ENCODE assay signal across 8 mouse cellular contexts in the genomic region with DNA sequence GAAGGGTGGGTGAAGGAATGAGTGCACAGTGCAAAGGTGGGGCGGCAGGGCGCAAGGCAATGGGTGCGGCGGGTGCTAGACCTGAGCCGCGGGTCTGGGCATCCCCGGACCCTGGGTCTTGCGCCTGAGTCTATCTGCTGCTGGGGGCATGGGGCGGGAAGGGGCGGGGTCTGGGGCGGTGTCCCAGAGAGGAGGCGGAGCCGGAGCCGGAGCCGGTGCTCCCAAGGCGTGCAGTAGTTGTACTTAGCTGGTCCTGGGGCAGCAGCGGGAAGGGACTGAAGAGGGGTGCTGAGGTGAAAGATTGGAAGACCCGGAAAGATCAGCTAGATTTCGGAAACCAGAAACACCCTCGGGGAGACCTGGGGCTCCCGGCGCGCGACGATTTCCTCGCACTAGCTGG. TPM values are rescaled to one million over a fixed set of nuclear protein-coding genes. Genes with fewer than 3 reads are reported as not detected.
DNase-seq lines count a peak whose midpoint lies in the region; ATAC-seq lines count a peak whose summit lies in the region.

A gene (plus strand): TSS at position 245 of the 400 bp plus-strand sequence.

- peaks cover 31% of the 10 kb centered on the region for H3K27me3 ChIP-seq in forebrain, embryonic 11.5 days (ENCODE audit: control insufficient read depth, insufficient read depth, low read length)
- peaks cover 71% of the 10 kb centered on the region for H3K27me3 ChIP-seq in midbrain, embryonic 10.5 days (ENCODE audit: low read depth, poor library complexity, severe bottlenecking)

- peak within 1 kb of the TSS; percentile 40 for H3K4me3 ChIP-seq in forebrain, embryonic 11.5 days (ENCODE audit: low read depth, low read length)
- peak within 1 kb of the TSS; percentile 60 for H3K4me3 ChIP-seq in midbrain, embryonic 10.5 days

- H3K27ac ChIP-seq in forebrain, embryonic 11.5 days (ENCODE audit: low read depth, low read length), result no peak within 1 kb of the TSS
- H3K27ac ChIP-seq in midbrain, embryonic 10.5 days (replicated peaks), result no peak within 1 kb of the TSS

- no peaks in the 10 kb centered on the region for H3K36me3 ChIP-seq in forebrain, embryonic 11.5 days (ENCODE audit: control insufficient read depth, insufficient read depth, low read length)
- no peaks in the 10 kb centered on the region for H3K36me3 ChIP-seq in midbrain, embryonic 10.5 days

- peak within 1 kb of the TSS; percentile 83 for H3K4me2 ChIP-seq in forebrain, embryonic 11.5 days (ENCODE audit: low read depth, low read length, severe bottlenecking)

- H3K9ac ChIP-seq in forebrain, embryonic 11.5 days (ENCODE audit: low read length), result peak within 1 kb of the TSS; percentile 48; the same call in 1 of the 2 replicates

- no peak for DNase-seq in cerebellum, adult 8-10 months
- peak; percentile 61 for DNase-seq in adrenal gland, postnatal 25 days
- peak; percentile 82 for DNase-seq in forebrain, embryonic 11.5 days (ENCODE audit: low spot score)
- DNase-seq in heart, postnatal 25 days (ENCODE audit: low spot score), result no peak
- no peak for DNase-seq in layer of hippocampus, postnatal 36 days
- peak; percentile 59 for DNase-seq in midbrain, embryonic 10.5 days (ENCODE audit: low spot score)
- DNase-seq in c-Kit-positive CD71-positive TER-119-positive erythroid progenitor cells, embryonic 14.5 days (ENCODE audit: low spot score), result no peak

- intact Hi-C loops in heart, postnatal 25 days (cut with DNase I), result loop anchor here (5.0 kb wide), 1 partner anchor 1906 kb away; no protein-coding TSS in a partner anchor

- H3K4me1 ChIP-seq in forebrain, embryonic 11.5 days (replicated peaks; ENCODE audit: control insufficient read depth, insufficient read depth, low read length), result no peaks in the 10 kb centered on the region
- peaks cover 19% of the 10 kb centered on the region for H3K4me1 ChIP-seq in midbrain, embryonic 10.5 days

- WGBS in forebrain, embryonic 11.5 days, result 0% methylated on average over 26 of the region's 26 CpGs
- under 1% methylated on average over 26 of the region's 26 CpGs for WGBS in midbrain, embryonic 10.5 days

- ATAC-seq in cerebellum, adult (ENCODE audit: insufficient number of reproducible peaks, low FRiP score, low TSS enrichment), result peak; percentile 57
- ATAC-seq in forebrain, embryonic 11.5 days (replicated peaks; ENCODE audit: low FRiP score), result peak; percentile 89

- H3K9me3 ChIP-seq in forebrain, embryonic 11.5 days (ENCODE audit: control insufficient read depth, low read length), result no peaks in the 10 kb centered on the region
- no peaks in the 10 kb centered on the region for H3K9me3 ChIP-seq in midbrain, embryonic 10.5 days (replicated peaks)

RNA-seq across cellular contexts. Expression of the gene that starts here (rescaled TPM):
- 9.6 and 10.2 TPM in 2 replicates for total RNA-seq in adrenal gland, postnatal 25 days (2021)
- 0.65 and 0.69 TPM in 2 replicates for polyA plus RNA-seq in forebrain, embryonic 11.5 days (2014; fragmentation: Nextera tagmentation; extraction: Ambion mirVana)
- 100 to 1,000 TPM; 165 to 176 TPM for total RNA-seq in heart, postnatal 25 days (2021)
- 10 to 100 TPM; 30.1 to 35.4 TPM for total RNA-seq in layer of hippocampus, postnatal 36 days (2021)
- 1.7 and 1.9 TPM in 2 replicates for polyA plus RNA-seq in midbrain, embryonic 10.5 days (2016; fragmentation: Nextera tagmentation; extraction: Ambion mirVana)

Comparison
In these comparisons a context has a peak if more than half of its experiments do, and no peak if none do; other contexts are left out.
1. RNA of the gene that starts here (total RNA-seq): 165 to 176 TPM in heart, postnatal 25 days; 30.1 to 35.4 TPM in layer of hippocampus, postnatal 36 days and 9.6 to 10.2 TPM in adrenal gland, postnatal 25 days; every median in the first group is over 4 times any median in the second.
2. Peak in DNase-seq, ATAC-seq, H3K4me3 ChIP-seq, H3K9ac ChIP-seq and H3K4me2 ChIP-seq in forebrain, embryonic 11.5 days; RNA of the gene not detected or under 1 TPM.
3. DNase-seq: peak in adrenal gland, postnatal 25 days (single experiment) and midbrain, embryonic 10.5 days (single experiment); none in cerebellum, adult 8-10 months (single experiment), heart, postnatal 25 days (single experiment), layer of hippocampus, postnatal 36 days (0 of 2) and c-Kit-positive CD71-positive TER-119-positive erythroid progenitor cells, embryonic 14.5 days (single experiment).